Mouse (Mus musculus): ENCODE measurements at regions not wholly inside any gene's neighbourhood (a gene's known extent, or its start where the extent isn't known, plus 50 kb on each side); places are given as distances from the start of the nearest gene placed in this dataset.

GRCm38 (mm10) chr14:47935401-47935800 lies 185.2 kb upstream of the Peli2 start:
- TF ChIP-seq GATA1 (IDR thresholded peaks at IDR 0.05; ENCODE audit: borderline replicate concordance, low read length) = no peak
- no peak for TF ChIP-seq FLI1 (IDR thresholded peaks at IDR 0.05; ENCODE audit: low read length)
